ENCODE assay signal across 12 mouse cellular contexts in the genomic region with DNA sequence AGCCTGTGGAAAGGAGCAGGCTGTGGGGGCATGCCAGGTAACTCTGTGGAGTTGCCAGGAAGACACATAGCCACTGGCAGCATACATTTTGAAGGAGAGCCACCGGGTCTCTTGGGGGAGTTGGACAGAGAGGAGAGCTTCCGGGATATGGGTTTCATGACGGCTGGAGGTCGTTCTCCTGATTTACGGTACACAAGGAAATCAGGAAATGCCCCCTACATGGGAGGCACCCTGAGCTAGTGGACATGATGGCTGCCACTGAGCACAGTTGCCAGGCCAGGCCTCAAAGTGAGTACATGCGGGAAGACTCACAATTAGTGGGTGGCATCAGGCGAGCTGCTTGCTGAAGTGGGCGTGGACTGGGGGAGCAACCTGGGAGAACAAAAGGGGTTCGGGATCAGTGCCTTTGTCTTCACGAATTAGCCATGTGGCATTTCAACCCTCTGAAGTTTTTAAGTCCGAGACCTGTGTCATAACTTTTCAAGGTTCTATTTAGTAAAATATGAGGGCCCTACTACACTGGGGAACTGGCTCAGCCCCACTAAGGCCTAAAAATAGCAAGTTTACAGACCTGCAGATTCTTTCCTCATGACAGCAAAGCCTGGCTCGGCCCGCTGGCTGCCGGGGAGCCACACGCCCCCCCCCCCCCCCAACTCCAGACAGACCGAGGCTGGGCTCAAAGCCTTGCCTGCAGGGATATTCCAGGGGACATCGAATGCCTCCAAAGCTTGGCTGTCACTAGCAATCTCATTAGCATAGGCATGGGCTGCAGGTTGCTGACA. TPM values are rescaled to one million over a fixed set of nuclear protein-coding genes. Genes with fewer than 3 reads are reported as not detected.
A peak's percentile ranks its signal among the peaks of the same experiment; 100 is the strongest.
DNase-seq lines count a peak whose midpoint lies in the region; ATAC-seq lines count a peak whose summit lies in the region.
"Had no signal": no experiment of that assay in that cellular context is flagged by ENCODE, and none has a peak within 500 bp of the region (broad histone marks: within the 10 kb centered on the region; RNA-seq: fewer than 3 reads in every experiment).

No protein-coding gene starts in this region.

- WGBS in embryonic facial prominence, embryonic 14.5 days, result 49% methylated on average over 15 of the region's 17 CpGs
- 44% methylated on average over 17 of the region's 17 CpGs for WGBS in embryonic facial prominence, embryonic 10.5 days
- 36% methylated on average over 17 of the region's 17 CpGs for WGBS in intestine, embryonic 15.5 days
- WGBS in hindbrain, embryonic 14.5 days, result 42% methylated on average over 17 of the region's 17 CpGs

- no peak for DNase-seq in embryonic facial prominence, embryonic 14.5 days (ENCODE audit: low spot score)
- no peak for DNase-seq in embryonic facial prominence, embryonic 10.5 days (ENCODE audit: low spot score)
- DNase-seq in 3134 (ENCODE audit: extremely low read depth, insufficient read length, low spot score), result peak; percentile 74
- peak; percentile 63 to 70 for DNase-seq in heart, adult 18-20 months
- no peak for DNase-seq in hindbrain, embryonic 14.5 days (ENCODE audit: low spot score)
- no peak for DNase-seq in layer of hippocampus, adult 11-12 months (ENCODE audit: low spot score)
- no peak for DNase-seq in adrenal gland, postnatal 36 days
- DNase-seq: B cell, adult 2 months; spleen, adult 18-20 months had no signal

- no peak for ATAC-seq in embryonic facial prominence, embryonic 14.5 days (ENCODE audit: low read depth)
- ATAC-seq in intestine, embryonic 15.5 days, result peak; percentile 37
- no peak for ATAC-seq in hindbrain, embryonic 14.5 days (ENCODE audit: low FRiP score)

- no peaks in the 10 kb centered on the region for H3K36me3 ChIP-seq in embryonic facial prominence, embryonic 14.5 days (ENCODE audit: control insufficient read depth, insufficient read depth, low read length)
- H3K36me3 ChIP-seq in embryonic facial prominence, embryonic 10.5 days (replicated peaks), result no peaks in the 10 kb centered on the region
- no peaks in the 10 kb centered on the region for H3K36me3 ChIP-seq in intestine, embryonic 15.5 days
- no peaks in the 10 kb centered on the region for H3K36me3 ChIP-seq in hindbrain, embryonic 14.5 days (replicated peaks; ENCODE audit: control insufficient read depth, insufficient read depth)

- no peak overlapping the region for H3K9ac ChIP-seq in embryonic facial prominence, embryonic 14.5 days (ENCODE audit: low read depth, low read length)
- H3K9ac ChIP-seq in intestine, embryonic 15.5 days, result no peak overlapping the region
- no peak overlapping the region for H3K9ac ChIP-seq in hindbrain, embryonic 14.5 days

- 0 out of 2 replicates have a peak overlapping the region, but pooled peaks have one; percentile 21 for H3K27ac ChIP-seq in embryonic facial prominence, embryonic 14.5 days (replicated peaks; ENCODE audit: low read depth, low read length)
- no peak overlapping the region for H3K27ac ChIP-seq in embryonic facial prominence, embryonic 10.5 days (replicated peaks)
- H3K27ac ChIP-seq in intestine, embryonic 15.5 days, result peak overlapping the region; percentile 51
- no peak overlapping the region for H3K27ac ChIP-seq in hindbrain, embryonic 14.5 days
- H3K27ac ChIP-seq: hindbrain, postnatal 0 days; macrophage had no signal

- no peak overlapping the region for H3K4me3 ChIP-seq in embryonic facial prominence, embryonic 14.5 days (ENCODE audit: low read depth, low read length)
- no peak overlapping the region for H3K4me3 ChIP-seq in embryonic facial prominence, embryonic 10.5 days
- H3K4me3 ChIP-seq in intestine, embryonic 15.5 days (replicated peaks), result no peak overlapping the region
- H3K4me3 ChIP-seq in hindbrain, embryonic 14.5 days (replicated peaks; ENCODE audit: low read length), result no peak overlapping the region

- no peaks in the 10 kb centered on the region for H3K9me3 ChIP-seq in embryonic facial prominence, embryonic 14.5 days (ENCODE audit: control insufficient read depth, low read length)
- no peaks in the 10 kb centered on the region for H3K9me3 ChIP-seq in embryonic facial prominence, embryonic 10.5 days
- H3K9me3 ChIP-seq in intestine, embryonic 15.5 days, result no peaks in the 10 kb centered on the region
- H3K9me3 ChIP-seq in hindbrain, embryonic 14.5 days (ENCODE audit: control insufficient read depth, low read length), result no peaks in the 10 kb centered on the region

- H3K4me2 ChIP-seq in embryonic facial prominence, embryonic 14.5 days (ENCODE audit: low read depth, low read length), result no peak overlapping the region
- peak overlapping the region; percentile 45; the same call in 1 of the 2 replicates for H3K4me2 ChIP-seq in intestine, embryonic 15.5 days (replicated peaks)
- H3K4me2 ChIP-seq in hindbrain, embryonic 14.5 days (replicated peaks), result no peak overlapping the region

- H3K4me1 ChIP-seq in embryonic facial prominence, embryonic 14.5 days (ENCODE audit: control insufficient read depth, insufficient read depth, low read length), result peaks cover 20% of the 10 kb centered on the region
- H3K4me1 ChIP-seq in embryonic facial prominence, embryonic 10.5 days, result peaks cover 47% of the 10 kb centered on the region
- peaks cover 23% of the 10 kb centered on the region for H3K4me1 ChIP-seq in intestine, embryonic 15.5 days (replicated peaks)
- peaks cover 18% of the 10 kb centered on the region for H3K4me1 ChIP-seq in hindbrain, embryonic 14.5 days (replicated peaks; ENCODE audit: control insufficient read depth, insufficient read depth, low read length)

- H3K27me3 ChIP-seq in embryonic facial prominence, embryonic 14.5 days (replicated peaks; ENCODE audit: control insufficient read depth, insufficient read depth, low read length), result no peaks in the 10 kb centered on the region
- peaks cover 26% of the 10 kb centered on the region for H3K27me3 ChIP-seq in embryonic facial prominence, embryonic 10.5 days (replicated peaks; ENCODE audit: low read depth, poor library complexity, severe bottlenecking)
- H3K27me3 ChIP-seq in intestine, embryonic 15.5 days (replicated peaks), result no peaks in the 10 kb centered on the region
- H3K27me3 ChIP-seq in hindbrain, embryonic 14.5 days (ENCODE audit: control insufficient read depth, insufficient read depth, low read length), result no peaks in the 10 kb centered on the region

RNA-seq across cellular contexts. Expression of gene Tent4a, which starts 8.3 kb away (rescaled TPM):
- 7.7 and 7.8 TPM in 2 replicates for polyA plus RNA-seq in embryonic facial prominence, embryonic 14.5 days (2014; fragmentation: Nextera tagmentation; extraction: Ambion mirVana)
- polyA plus RNA-seq in embryonic facial prominence, embryonic 10.5 days (2016; fragmentation: Nextera tagmentation; extraction: Ambion mirVana), result 5.0 TPM in 2 replicates
- total RNA-seq in heart, adult 18-20 months (2021), result 10 to 100 TPM; 10.4 to 11.1 TPM
- polyA plus RNA-seq in intestine, embryonic 15.5 days (2015; fragmentation: Nextera tagmentation; extraction: Ambion mirVana), result 4.0 and 4.6 TPM in 2 replicates
- polyA plus RNA-seq in hindbrain, embryonic 14.5 days (2014; fragmentation: Nextera tagmentation; extraction: Ambion mirVana), result 8.9 and 9.3 TPM in 2 replicates
- 10 to 100 TPM; 23.2 to 25.3 TPM for total RNA-seq in adrenal gland, postnatal 36 days (2021)

RNA-seq across cellular contexts. Expression of gene Nsun2, which starts 9.2 kb away (rescaled TPM):
- polyA plus RNA-seq in embryonic facial prominence, embryonic 14.5 days (2014; fragmentation: Nextera tagmentation; extraction: Ambion mirVana), result 112 and 128 TPM in 2 replicates
- polyA plus RNA-seq in embryonic facial prominence, embryonic 10.5 days (2016; fragmentation: Nextera tagmentation; extraction: Ambion mirVana), result 166 and 173 TPM in 2 replicates
- 10 to 100 TPM; 47.1 to 49.1 TPM for total RNA-seq in heart, adult 18-20 months (2021)
- polyA plus RNA-seq in intestine, embryonic 15.5 days (2015; fragmentation: Nextera tagmentation; extraction: Ambion mirVana), result 128 and 131 TPM in 2 replicates
- 73.3 and 86.6 TPM in 2 replicates for polyA plus RNA-seq in hindbrain, embryonic 14.5 days (2014; fragmentation: Nextera tagmentation; extraction: Ambion mirVana)
- 10 to 100 TPM; 83.1 to 94.4 TPM for total RNA-seq in adrenal gland, postnatal 36 days (2021)

Comparison
In these comparisons a context has a peak if more than half of its experiments do, and no peak if none do; other contexts are left out.
1. H3K27ac ChIP-seq: peak in embryonic facial prominence, embryonic 14.5 days (single experiment) and intestine, embryonic 15.5 days (single experiment); none in embryonic facial prominence, embryonic 10.5 days (single experiment) and hindbrain, embryonic 14.5 days (single experiment).
2. DNase-seq: peak in 3134 (single experiment) and heart, adult 18-20 months (2 of 2); none in embryonic facial prominence, embryonic 14.5 days (single experiment), embryonic facial prominence, embryonic 10.5 days (single experiment), hindbrain, embryonic 14.5 days (single experiment), layer of hippocampus, adult 11-12 months (single experiment) and adrenal gland, postnatal 36 days (0 of 2).